Mouse (Mus musculus): Measurements from ENCODE around the gene Tmem63a.

- TF ChIP-seq CTCF (IDR thresholded peaks at IDR 0.05; ENCODE audit: extremely low read depth, insufficient read depth, low read length) (no peak), POLR2A (IDR thresholded peaks at IDR 0.05; ENCODE audit: extremely low read depth, insufficient read depth, low read length) (no peak)
Measured at GRCm38 (mm10) chr1:180966542-180966941, 24.4 kb downstream of the Tmem63a start.
